Mouse (Mus musculus): ENCODE results near the gene Olfr776.

GRCm38 (mm10) chr10:129258827-129259226, at the start of gene Olfr776:
- TF ChIP-seq CTCF (conservative IDR thresholded peaks at IDR 0.05; ENCODE audit: low read length) = no peak
- no peak for TF ChIP-seq POU5F1 (IDR thresholded peaks at IDR 0.05; ENCODE audit: borderline replicate concordance, low read length)
